Mouse (Mus musculus): ENCODE data around the gene Arnt2. TPM values are rescaled to one million over a fixed set of nuclear protein-coding genes. Genes with fewer than 3 reads are reported as not detected.

Gene Arnt2
- polyA plus RNA-seq, 1 experiment from 2014 or later, result 18.5 TPM

GRCm38 (mm10) chr7:84412570-84412969 lies 2.6 kb upstream of the Arnt2 start:
- Histone ChIP-seq H3K4me1 (ENCODE audit: control insufficient read depth, insufficient read depth, low read length) (no peaks in the 10 kb centered on the region), H3K4me3 (ENCODE audit: low read depth, low read length) (no peak overlapping the region), H3K27me3 (ENCODE audit: control insufficient read depth, insufficient read depth, low read length) (no peaks in the 10 kb centered on the region), H3K9ac (replicated peaks; ENCODE audit: low read length) (no peak overlapping the region), H3K27ac (replicated peaks; ENCODE audit: low read depth, low read length) (no peak overlapping the region), H3K4me2 (ENCODE audit: low read depth, low read length) (no peak overlapping the region), H3K36me3 (replicated peaks; ENCODE audit: control insufficient read depth, insufficient read depth, low read depth, low read length) (no peaks in the 10 kb centered on the region), H3K9me3 (replicated peaks; ENCODE audit: control insufficient read depth, low read length) (no peaks in the 10 kb centered on the region)
- ATAC-seq (replicated peaks; ENCODE audit: insufficient number of reproducible peaks, low FRiP score, low TSS enrichment, low read depth) (no peak), DNase-seq (ENCODE audit: low spot score) (no peak)
- WGBS, result 58% methylated on average over 8 of the region's 8 CpGs

GRCm38 (mm10) chr7:84409241-84409895 lies 608 bp downstream of the Arnt2 start:
- 3% methylated on average over 39 of the region's 39 CpGs for WGBS
- no peaks in the 10 kb centered on the region for H3K9me3 ChIP-seq (replicated peaks; ENCODE audit: control insufficient read depth, low read length)
- H3K27ac ChIP-seq (replicated peaks; ENCODE audit: low read depth, low read length), result peak overlapping the region; percentile 87
- H3K27me3 ChIP-seq (ENCODE audit: control insufficient read depth, insufficient read depth, low read length), result no peaks in the 10 kb centered on the region
- peak overlapping the region; percentile 90 for H3K9ac ChIP-seq (replicated peaks; ENCODE audit: low read length)
- no peaks in the 10 kb centered on the region for H3K4me1 ChIP-seq (ENCODE audit: control insufficient read depth, insufficient read depth, low read length)
- ATAC-seq (replicated peaks; ENCODE audit: insufficient number of reproducible peaks, low FRiP score, low TSS enrichment, low read depth), result peak; percentile 78
- peak overlapping the region; percentile 73 for H3K4me3 ChIP-seq (ENCODE audit: low read depth, low read length)
- no peaks in the 10 kb centered on the region for H3K36me3 ChIP-seq (replicated peaks; ENCODE audit: control insufficient read depth, insufficient read depth, low read depth, low read length)
- DNase-seq (ENCODE audit: low spot score), result peak; percentile 63
- peak overlapping the region; percentile 81 for H3K4me2 ChIP-seq (ENCODE audit: low read depth, low read length)

DNA sequence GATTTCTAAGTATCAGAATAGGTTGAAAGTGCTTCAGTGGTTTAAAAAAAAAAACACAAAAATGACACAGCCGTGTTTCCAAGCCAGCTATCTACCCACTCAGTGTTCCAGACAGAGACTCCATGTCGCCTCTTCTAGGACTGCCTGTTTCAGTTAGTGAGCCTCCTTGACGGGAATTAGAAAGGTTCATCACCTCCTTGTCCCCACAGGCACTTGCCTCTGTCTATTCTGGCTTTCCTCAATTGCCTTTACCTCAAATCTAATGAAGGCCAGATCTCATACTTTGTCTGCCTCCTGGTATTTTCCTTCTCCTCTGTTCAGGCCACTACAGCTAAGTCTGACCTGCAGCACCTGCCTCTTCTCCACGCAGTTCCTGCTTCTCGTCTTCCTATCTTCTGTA lies 1.7 kb downstream of the Arnt2 start:
- ATAC-seq (replicated peaks; ENCODE audit: insufficient number of reproducible peaks, low FRiP score, low TSS enrichment, low read depth) (no peak), DNase-seq (ENCODE audit: low spot score) (no peak)
- Histone ChIP-seq H3K4me2 (ENCODE audit: low read depth, low read length) (no peak overlapping the region; the same call in 1 of the 2 replicates), H3K27me3 (ENCODE audit: control insufficient read depth, insufficient read depth, low read length) (no peaks in the 10 kb centered on the region), H3K9me3 (replicated peaks; ENCODE audit: control insufficient read depth, low read length) (no peaks in the 10 kb centered on the region), H3K4me1 (ENCODE audit: control insufficient read depth, insufficient read depth, low read length) (no peaks in the 10 kb centered on the region), H3K9ac (replicated peaks; ENCODE audit: low read length) (no peak overlapping the region), H3K36me3 (replicated peaks; ENCODE audit: control insufficient read depth, insufficient read depth, low read depth, low read length) (no peaks in the 10 kb centered on the region), H3K27ac (replicated peaks; ENCODE audit: low read depth, low read length) (no peak overlapping the region), H3K4me3 (ENCODE audit: low read depth, low read length) (no peak overlapping the region)
- 83% methylated on average over 5 of the region's 5 CpGs for WGBS

GRCm38 (mm10) chr7:84403371-84403770 lies 6.6 kb downstream of the Arnt2 start:
- Histone ChIP-seq H3K4me3 (ENCODE audit: low read depth, low read length) (no peak overlapping the region), H3K4me2 (ENCODE audit: low read depth, low read length) (no peak overlapping the region)
- 64% methylated on average over 5 of the region's 5 CpGs for WGBS

GRCm38 (mm10) chr7:84401641-84402455 lies 8.1 kb downstream of the Arnt2 start:
- no peak overlapping the region for H3K4me3 ChIP-seq (ENCODE audit: low read depth, low read length)
- no peak overlapping the region for H3K9ac ChIP-seq (replicated peaks; ENCODE audit: low read length)
- H3K27me3 ChIP-seq (ENCODE audit: control insufficient read depth, insufficient read depth, low read length), result no peaks in the 10 kb centered on the region
- H3K27ac ChIP-seq (replicated peaks; ENCODE audit: low read depth, low read length), result no peak overlapping the region
- 54% methylated on average over 9 of the region's 9 CpGs for WGBS
- H3K4me2 ChIP-seq (ENCODE audit: low read depth, low read length), result no peak overlapping the region
- peak; percentile 71; the same call in 1 of the 2 replicates for ATAC-seq (replicated peaks; ENCODE audit: insufficient number of reproducible peaks, low FRiP score, low TSS enrichment, low read depth)
- DNase-seq (ENCODE audit: low spot score), result no peak
- H3K4me1 ChIP-seq (ENCODE audit: control insufficient read depth, insufficient read depth, low read length), result no peaks in the 10 kb centered on the region
- H3K36me3 ChIP-seq (replicated peaks; ENCODE audit: control insufficient read depth, insufficient read depth, low read depth, low read length), result no peaks in the 10 kb centered on the region
- no peaks in the 10 kb centered on the region for H3K9me3 ChIP-seq (replicated peaks; ENCODE audit: control insufficient read depth, low read length)

More at GRCm38 (mm10) chr7:84403371-84403770, 6.6 kb downstream of the Arnt2 start:
- Histone ChIP-seq H3K4me1 (ENCODE audit: control insufficient read depth, insufficient read depth, low read length) (no peaks in the 10 kb centered on the region), H3K27me3 (ENCODE audit: control insufficient read depth, insufficient read depth, low read length) (no peaks in the 10 kb centered on the region), H3K9me3 (replicated peaks; ENCODE audit: control insufficient read depth, low read length) (no peaks in the 10 kb centered on the region), H3K36me3 (replicated peaks; ENCODE audit: control insufficient read depth, insufficient read depth, low read depth, low read length) (no peaks in the 10 kb centered on the region), H3K9ac (replicated peaks; ENCODE audit: low read length) (no peak overlapping the region), H3K27ac (replicated peaks; ENCODE audit: low read depth, low read length) (no peak overlapping the region)
- DNase-seq (ENCODE audit: low spot score) (no peak), ATAC-seq (replicated peaks; ENCODE audit: insufficient number of reproducible peaks, low FRiP score, low TSS enrichment, low read depth) (no peak)

GRCm38 (mm10) chr7:84397320-84397719 lies 12.7 kb downstream of the Arnt2 start:
- no peaks in the 10 kb centered on the region for H3K27me3 ChIP-seq (ENCODE audit: control insufficient read depth, insufficient read depth, low read length)
- H3K4me1 ChIP-seq (ENCODE audit: control insufficient read depth, insufficient read depth, low read length), result no peaks in the 10 kb centered on the region
- no peak overlapping the region for H3K4me3 ChIP-seq (ENCODE audit: low read depth, low read length)
- no peak overlapping the region for H3K27ac ChIP-seq (replicated peaks; ENCODE audit: low read depth, low read length)
- no peak overlapping the region for H3K9ac ChIP-seq (replicated peaks; ENCODE audit: low read length)
- H3K4me2 ChIP-seq (ENCODE audit: low read depth, low read length), result no peak overlapping the region
- no peaks in the 10 kb centered on the region for H3K36me3 ChIP-seq (replicated peaks; ENCODE audit: control insufficient read depth, insufficient read depth, low read depth, low read length)
- no peaks in the 10 kb centered on the region for H3K9me3 ChIP-seq (replicated peaks; ENCODE audit: control insufficient read depth, low read length)
- 55% methylated on average over 1 of the region's 1 CpGs for WGBS
- DNase-seq (ENCODE audit: low spot score) (no peak), ATAC-seq (replicated peaks; ENCODE audit: insufficient number of reproducible peaks, low FRiP score, low TSS enrichment, low read depth) (no peak)

DNA sequence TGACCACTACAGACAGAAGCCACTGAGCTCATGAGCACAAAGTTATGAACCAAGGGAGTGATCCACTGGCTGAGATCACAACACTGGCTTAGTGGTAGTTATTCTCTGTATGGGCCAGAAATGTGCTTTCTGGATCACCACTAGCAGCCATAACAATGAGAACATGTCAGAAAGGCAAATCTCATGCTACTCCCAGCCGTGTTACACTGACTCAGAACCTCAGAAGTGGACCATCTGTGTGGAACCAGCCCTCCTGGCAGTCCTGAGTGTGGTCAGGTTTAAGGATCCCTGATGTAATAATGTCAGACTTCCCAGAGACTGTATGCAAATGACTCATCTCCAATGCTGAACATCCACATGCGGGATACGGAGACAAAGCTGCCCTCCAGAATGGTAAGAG lies 13.4 kb downstream of the Arnt2 start:
- ATAC-seq (replicated peaks; ENCODE audit: insufficient number of reproducible peaks, low FRiP score, low TSS enrichment, low read depth), result no peak
- DNase-seq (ENCODE audit: low spot score), result no peak
- H3K4me3 ChIP-seq (ENCODE audit: low read depth, low read length), result no peak overlapping the region
- no peaks in the 10 kb centered on the region for H3K9me3 ChIP-seq (replicated peaks; ENCODE audit: control insufficient read depth, low read length)
- H3K9ac ChIP-seq (replicated peaks; ENCODE audit: low read length), result no peak overlapping the region
- H3K36me3 ChIP-seq (replicated peaks; ENCODE audit: control insufficient read depth, insufficient read depth, low read depth, low read length), result no peaks in the 10 kb centered on the region
- H3K4me1 ChIP-seq (ENCODE audit: control insufficient read depth, insufficient read depth, low read length), result no peaks in the 10 kb centered on the region
- H3K4me2 ChIP-seq (ENCODE audit: low read depth, low read length), result no peak overlapping the region
- no peak overlapping the region for H3K27ac ChIP-seq (replicated peaks; ENCODE audit: low read depth, low read length)
- WGBS, result 91% methylated on average over 3 of the region's 3 CpGs
- no peaks in the 10 kb centered on the region for H3K27me3 ChIP-seq (ENCODE audit: control insufficient read depth, insufficient read depth, low read length)

- no peaks in the 10 kb centered on the region for H3K4me1 ChIP-seq (ENCODE audit: control insufficient read depth, insufficient read depth, low read length)
- ATAC-seq (replicated peaks; ENCODE audit: insufficient number of reproducible peaks, low FRiP score, low TSS enrichment, low read depth) (no peak), DNase-seq (ENCODE audit: low spot score) (no peak)
- no peaks in the 10 kb centered on the region for H3K27me3 ChIP-seq (ENCODE audit: control insufficient read depth, insufficient read depth, low read length)
- H3K9ac ChIP-seq (replicated peaks; ENCODE audit: low read length), result no peak overlapping the region
- 84% methylated on average over 3 of the region's 3 CpGs for WGBS
- no peak overlapping the region for H3K4me3 ChIP-seq (ENCODE audit: low read depth, low read length)
- H3K36me3 ChIP-seq (replicated peaks; ENCODE audit: control insufficient read depth, insufficient read depth, low read depth, low read length), result no peaks in the 10 kb centered on the region
- no peaks in the 10 kb centered on the region for H3K9me3 ChIP-seq (replicated peaks; ENCODE audit: control insufficient read depth, low read length)
- H3K27ac ChIP-seq (replicated peaks; ENCODE audit: low read depth, low read length), result no peak overlapping the region
- H3K4me2 ChIP-seq (ENCODE audit: low read depth, low read length), result no peak overlapping the region
Observed at GRCm38 (mm10) chr7:84387826-84388225, 22.1 kb downstream of the Arnt2 start.
